Mouse (Mus musculus) right cerebral cortex, postnatal 10 days (tissue): ENCODE results near the gene Pramef12.
"Not testable (repeated sequence)": the region's sequence is repeated elsewhere in the genome, so short reads cannot be mapped to it uniquely, and the experiment has no call there.

Source experiments
- DNase-seq, 2 experiments: peaks; one replicate each; pipeline ENCODE4 v3.0.0; 2021; ENCODE audit warnings: low spot score in 2 of 2

The Pramef12 gene

GRCm38 (mm10) chr4:144408290-144408689 is at the start of gene Pramef12:
Gene Pramef12 (minus strand): TSS chr4:144408464.
- no peak for DNase-seq

GRCm38 (mm10) chr4:144453217-144453616 is 45.0 kb upstream of the Pramef12 start, which contains the start of gene Gm9944:
Gene Gm9944 (minus strand): TSS chr4:144453317.
- DNase-seq, result no peak

DNA sequence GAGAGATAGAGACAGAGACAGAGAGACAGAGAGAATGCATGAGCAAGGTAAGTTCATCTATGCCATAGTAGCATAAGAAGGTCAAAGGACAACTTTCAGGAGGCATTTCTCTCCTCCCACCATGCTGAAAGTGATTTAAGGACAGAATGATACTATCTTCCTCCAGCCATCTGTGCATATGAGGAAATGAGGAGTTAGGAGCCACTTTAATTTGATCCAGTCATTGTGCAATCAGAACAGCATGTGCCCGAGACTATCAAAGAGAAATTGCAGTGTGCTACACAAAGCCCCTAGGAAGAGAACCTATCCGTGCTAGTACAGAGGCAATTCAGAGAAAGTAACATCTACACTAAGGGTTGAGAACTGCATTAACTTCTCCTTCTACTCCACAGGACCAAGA is 40.3 kb upstream of the Pramef12 start:
- DNase-seq, result no peak

DNA sequence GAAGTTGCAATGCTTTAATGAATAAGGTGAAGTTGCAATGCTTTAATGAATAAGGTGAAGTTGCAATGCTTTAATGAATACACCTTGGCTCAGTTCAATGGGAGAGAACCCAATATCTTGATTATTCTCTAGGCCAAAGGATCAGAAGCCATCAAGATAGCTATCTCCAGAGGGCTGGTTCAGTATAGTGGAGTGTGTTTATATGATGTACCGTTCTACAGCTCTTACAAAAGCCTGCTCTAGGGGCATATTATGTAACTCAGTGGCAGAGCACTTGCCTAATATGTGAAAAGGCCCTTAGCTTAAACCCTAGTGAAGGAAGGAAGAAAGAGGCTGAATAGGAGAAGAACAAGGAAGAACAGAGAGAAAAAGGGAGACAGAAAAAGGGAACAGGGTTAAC is 33.3 kb upstream of the Pramef12 start:
- DNase-seq, result no peak

DNA sequence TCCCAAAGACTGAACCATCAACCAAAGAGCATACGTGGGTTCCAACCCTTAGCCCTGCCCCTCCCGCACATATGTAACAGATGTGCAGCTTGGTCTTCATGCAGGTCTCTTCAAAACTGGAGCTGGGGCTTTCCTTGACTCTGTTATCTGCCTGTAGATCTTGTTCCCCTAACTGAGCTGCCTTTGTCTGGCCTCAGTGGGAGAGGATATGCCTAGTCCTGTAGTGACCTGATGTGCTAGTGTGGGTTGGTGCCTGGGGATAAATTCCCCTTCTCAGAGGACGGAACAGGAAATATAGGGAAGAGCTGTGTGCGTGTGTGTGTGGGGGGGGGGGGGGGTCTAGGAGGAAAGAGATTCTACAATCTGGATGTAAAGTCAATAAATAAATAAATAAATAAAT is 32.8 kb upstream of the Pramef12 start:
- no peak for DNase-seq

GRCm38 (mm10) chr4:144438672-144439071 is 30.4 kb upstream of the Pramef12 start, which contains the start of gene 1700012P22Rik:
Gene 1700012P22Rik (minus strand): TSS chr4:144438772.
- DNase-seq, result no peak

- no peak for DNase-seq
Measured at GRCm38 (mm10) chr4:144433216-144433615, 25.0 kb upstream of the Pramef12 start.

GRCm38 (mm10) chr4:144430723-144431122 is 22.5 kb upstream of the Pramef12 start:
- no peak for DNase-seq

GRCm38 (mm10) chr4:144428868-144429267 is 20.6 kb upstream of the Pramef12 start:
- DNase-seq, result no peak

DNA sequence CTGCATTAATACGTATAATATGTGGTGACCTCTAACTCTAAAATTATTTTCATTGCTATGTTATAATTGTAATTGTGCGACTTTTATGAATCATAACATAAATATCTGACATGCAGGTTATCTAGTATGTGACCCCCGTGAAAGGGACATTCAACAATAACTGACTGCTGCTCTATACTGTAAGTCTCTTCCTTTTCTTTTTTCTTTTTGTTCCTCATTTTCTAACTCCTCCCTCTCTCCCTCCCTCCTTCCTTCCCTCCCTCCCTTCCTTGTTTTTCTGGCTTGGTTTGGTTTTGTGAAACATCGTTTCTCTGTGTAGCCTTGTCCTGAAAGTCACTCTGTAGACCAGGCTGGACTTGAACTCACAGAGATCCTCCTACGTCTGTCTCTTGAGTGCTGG is 16.3 kb upstream of the Pramef12 start:
- no peak for DNase-seq

DNA sequence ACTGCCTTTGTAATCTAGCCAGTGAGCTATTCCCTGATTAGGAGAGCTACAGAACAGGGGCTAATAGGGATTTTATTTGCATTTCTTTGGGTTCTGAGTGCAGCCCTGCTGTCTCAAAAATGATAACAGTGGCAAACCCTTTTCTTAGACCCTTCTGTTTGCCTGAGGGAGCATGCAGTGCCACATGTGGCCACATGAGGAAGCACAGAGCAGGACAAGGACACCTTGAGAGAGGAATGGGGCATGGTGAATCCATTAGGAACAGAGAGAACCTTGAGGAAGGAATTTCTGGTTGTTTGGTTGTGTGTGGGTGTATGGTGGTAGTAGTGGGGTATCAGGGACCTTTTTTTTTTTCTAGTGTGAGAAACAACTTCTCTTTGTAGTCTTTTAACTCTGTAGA is 12.4 kb upstream of the Pramef12 start:
- DNase-seq, result no peak

- no peak for DNase-seq
Measured at GRCm38 (mm10) chr4:144406261-144406660, 2.0 kb downstream of the Pramef12 start.

DNA sequence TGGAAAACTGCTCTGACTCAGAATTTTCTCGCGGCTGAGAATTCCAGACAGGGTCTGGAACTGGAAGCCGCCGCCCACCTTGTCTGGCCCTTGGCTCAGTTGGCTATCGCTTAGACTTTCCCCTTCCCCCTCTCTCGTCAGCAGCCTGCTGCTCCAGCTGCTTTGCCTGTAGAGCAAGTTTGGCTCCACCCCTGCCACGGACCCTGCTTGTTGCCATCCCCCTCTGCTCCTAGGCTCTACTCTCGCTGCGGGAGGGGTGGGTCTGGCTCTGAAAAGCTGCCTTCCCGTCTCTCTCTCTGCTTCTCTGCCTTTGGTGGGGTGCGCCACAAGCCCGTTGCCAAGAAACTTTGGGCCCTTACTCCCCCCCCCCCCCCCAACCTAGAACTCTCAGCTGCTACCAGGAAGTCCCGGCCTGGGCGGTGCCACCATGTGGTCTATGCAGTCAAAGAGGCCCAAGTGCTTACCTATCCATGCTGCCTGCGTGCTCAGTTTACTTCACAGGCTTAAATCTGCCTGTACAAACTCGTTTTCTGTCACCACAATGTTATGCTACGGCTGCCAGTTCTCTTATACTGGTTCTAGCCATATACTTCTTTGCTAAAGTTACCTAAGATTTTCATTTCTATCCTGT is 3.7 kb downstream of the Pramef12 start:
- no peak for DNase-seq

GRCm38 (mm10) chr4:144402712-144403111 is 5.6 kb downstream of the Pramef12 start:
- DNase-seq, result no peak

GRCm38 (mm10) chr4:144396316-144396715 is 11.9 kb downstream of the Pramef12 start:
- no peak for DNase-seq

GRCm38 (mm10) chr4:144377911-144378310 is 30.4 kb downstream of the Pramef12 start, which contains the start of gene Pramef20:
Gene Pramef20 (minus strand): TSS chr4:144377933.
- no peak for DNase-seq

GRCm38 (mm10) chr4:144357642-144358041 is 50.6 kb downstream of the Pramef12 start, which contains the start of gene Gm13119:
Gene Gm13119 (plus strand): TSS chr4:144357942.
- DNase-seq, result not testable (repeated sequence)
